Mouse (Mus musculus) adrenal gland, postnatal 14 days (tissue): Measurements from ENCODE around the gene Pqbp1. TPM values are rescaled to one million over a fixed set of nuclear protein-coding genes. Genes with fewer than 3 reads are reported as not detected.
"Not testable (repeated sequence)": the region's sequence is repeated elsewhere in the genome, so short reads cannot be mapped to it uniquely, and the experiment has no call there.

Experiments used
- DNase-seq: peaks from one replicate; pipeline ENCODE4 v3.0.0; 2021; ENCODE audit warnings: mixed read lengths
- long read RNA-seq, 2 experiments: library from polyadenylated mRNA; stranded (forward); transcript quantifications; one replicate each; pipeline ENCODE4 v2.0.0; 2021
- total RNA-seq: library from RNA; stranded (reverse); gene quantifications from 2 replicates; pipeline ENCODE4 v1.2.3, GENCODE M21; 2021

Gene Pqbp1
- 94.6 and 98.0 TPM in 2 replicates for total RNA-seq
- long read RNA-seq, experiment 1, transcript Pqbp1-201 (7 exons, 1,104 nt) = major isoform, 34 of 66 reads
- long read RNA-seq, experiment 1, transcript Pqbp1-203 (7 exons, 1,148 nt) = minor isoform, 27 of 66 reads
- long read RNA-seq, experiment 1, partial matches to known transcripts = 2 of 66 reads
- long read RNA-seq, experiment 1, other reads (novel, unspliced or antisense) = 3 of 66 reads
- long read RNA-seq, experiment 2, transcript Pqbp1-203 (7 exons, 1,148 nt) = minor isoform, 16 of 55 reads
- long read RNA-seq, experiment 2, transcript Pqbp1-201 (7 exons, 1,104 nt) = major isoform, 25 of 55 reads
- long read RNA-seq, experiment 2, partial matches to known transcripts = 4 of 55 reads
- long read RNA-seq, experiment 2, other reads (novel, unspliced or antisense) = 8 of 55 reads

- peak; percentile 93 for DNase-seq
These were observed at the start of gene Pqbp1, which contains the start of gene Timm17b for GRCm38 (mm10) chrX:7898880-7899874. Gene Pqbp1 (minus strand): TSS chrX:7899269. Gene Timm17b (plus strand): TSS chrX:7899357.

- peak; percentile 94 for DNase-seq
These were observed 48.9 kb upstream of the Pqbp1 start for GRCm38 (mm10) chrX:7947900-7948492.

DNA sequence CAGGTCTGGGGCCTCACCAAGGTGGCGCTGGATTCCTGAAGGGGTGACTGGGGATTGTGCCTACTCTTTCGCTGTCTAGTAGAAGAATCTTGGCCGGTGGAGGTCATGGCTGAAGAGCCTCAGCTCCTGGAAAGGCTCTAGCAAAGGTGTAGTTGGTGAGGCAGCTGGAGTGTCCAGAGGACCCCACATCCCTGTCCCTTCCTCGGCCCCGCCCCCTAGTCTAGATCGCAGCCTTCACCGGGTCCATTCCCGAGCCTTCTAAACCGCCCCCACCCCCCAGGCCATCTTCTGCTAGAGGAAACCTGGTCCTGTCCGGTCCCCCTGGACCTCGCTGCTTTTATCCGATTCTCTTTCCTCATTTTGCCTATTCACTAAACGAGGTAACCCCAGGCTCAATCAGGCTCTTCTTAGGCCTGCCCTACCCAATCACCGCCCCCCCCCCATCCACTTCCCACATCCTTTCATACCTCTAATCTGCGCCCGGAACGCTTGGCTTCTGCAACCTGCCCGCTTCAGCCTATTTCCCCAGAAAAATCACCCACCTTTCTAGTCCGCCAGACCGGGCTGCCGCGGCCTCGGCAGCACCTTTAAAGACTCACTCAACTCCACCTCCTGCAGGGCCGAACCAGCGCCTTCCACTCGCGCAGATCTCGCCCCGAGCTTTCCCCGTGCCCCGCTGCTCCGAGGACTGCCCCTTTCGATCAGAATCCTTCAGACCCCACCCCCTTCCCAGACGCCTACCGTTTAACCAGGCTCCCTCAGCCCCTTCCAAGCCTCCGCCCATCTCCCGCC lies 48.2 kb upstream of the Pqbp1 start, which contains the start of gene Hdac6:
Gene Hdac6, minus strand, starts transcription at position 782 of the 792 bp plus-strand sequence.
- peak; percentile 24 for DNase-seq

GRCm38 (mm10) chrX:7945618-7946017 lies 46.5 kb upstream of the Pqbp1 start:
- DNase-seq = no peak

DNA sequence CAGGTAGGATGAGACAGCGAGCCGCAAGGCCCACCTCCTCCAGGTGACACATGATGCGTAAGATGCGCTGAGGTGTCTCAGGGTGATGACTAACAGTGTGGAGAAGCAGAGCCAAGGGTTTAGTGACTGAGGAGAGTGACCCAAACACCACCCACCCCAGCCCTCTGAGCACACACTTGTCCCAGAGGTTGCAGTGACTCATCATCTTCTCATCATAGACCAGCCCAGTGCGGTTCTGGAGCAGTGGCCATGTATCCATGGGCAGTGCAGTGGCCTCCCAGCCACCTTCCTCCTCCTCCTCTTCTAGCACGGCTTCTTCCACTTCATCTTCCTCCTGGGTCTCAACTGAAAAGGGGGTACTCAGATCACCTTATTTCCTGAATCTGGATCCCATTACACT lies 38.6 kb upstream of the Pqbp1 start:
- no peak for DNase-seq

- DNase-seq = no peak
These were observed 37.8 kb upstream of the Pqbp1 start for GRCm38 (mm10) chrX:7936874-7937273.

DNA sequence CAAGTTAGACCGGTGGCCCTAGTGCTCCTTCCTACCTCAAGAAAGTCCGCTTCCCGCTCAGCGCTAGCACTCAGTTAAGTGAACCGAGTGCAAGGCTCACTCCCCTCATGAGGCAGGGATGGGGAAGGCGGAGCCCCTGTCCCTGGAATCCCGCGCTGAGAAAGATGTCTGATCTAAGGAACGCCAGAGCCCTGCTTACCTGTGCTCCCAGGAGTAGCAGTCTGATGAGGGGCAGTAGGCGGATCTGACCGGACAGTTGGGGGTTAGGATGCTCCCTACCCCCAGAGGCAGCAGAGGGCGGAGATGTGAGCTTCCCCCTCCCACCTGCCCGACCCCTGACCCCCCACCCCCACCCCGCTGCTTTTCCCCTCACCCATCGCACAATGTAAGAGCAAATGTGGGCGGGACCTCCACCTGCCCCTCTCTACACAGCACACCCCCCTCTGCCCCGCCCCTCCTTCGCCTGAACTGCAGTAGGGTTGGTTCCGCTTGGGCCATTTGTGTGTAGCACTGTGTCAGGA lies 29.3 kb upstream of the Pqbp1 start, which contains the start of gene Eras:
Gene Eras, minus strand, starts transcription at position 338 of the 521 bp plus-strand sequence.
- no peak for DNase-seq

DNA sequence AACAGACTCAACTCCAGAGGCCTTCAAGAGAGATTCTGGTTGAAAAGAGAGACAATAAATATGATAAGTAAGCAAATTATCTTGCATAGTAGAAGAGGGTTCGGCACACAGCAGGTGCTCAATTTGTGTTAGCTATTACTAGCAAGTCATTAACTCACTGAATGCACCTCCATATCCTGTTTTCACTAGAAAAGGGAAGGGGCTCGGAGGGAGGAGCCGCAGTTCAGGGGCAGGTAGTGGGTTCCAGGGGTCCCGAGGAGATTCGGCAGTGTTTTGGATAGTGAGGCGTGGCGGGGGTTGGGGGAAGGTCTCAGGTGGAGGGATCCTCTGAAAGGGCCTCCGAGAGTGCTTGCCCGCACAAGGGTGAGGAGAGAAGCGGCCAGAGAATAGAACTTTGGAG lies 28.0 kb upstream of the Pqbp1 start:
- DNase-seq = no peak

DNA sequence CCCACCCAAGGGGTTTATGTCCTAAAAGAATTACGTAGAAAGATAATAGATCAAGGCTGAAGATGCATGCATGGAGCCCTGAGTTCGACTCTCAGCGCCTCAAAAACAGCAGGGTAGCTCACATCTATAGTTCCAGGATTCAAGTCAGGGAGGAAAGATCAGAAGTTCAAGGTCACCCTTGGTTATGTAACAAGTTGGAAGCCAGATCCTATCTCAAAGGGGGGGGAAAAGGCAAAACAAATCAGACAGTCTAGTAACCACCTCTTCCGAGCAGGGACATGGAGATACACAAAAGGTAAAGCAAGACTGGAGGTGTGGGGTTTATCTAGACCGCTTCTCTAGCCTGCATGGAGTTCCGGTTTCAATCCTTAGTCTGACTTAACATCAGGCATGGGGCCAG lies 27.2 kb upstream of the Pqbp1 start:
- no peak for DNase-seq

GRCm38 (mm10) chrX:7922032-7922431 lies 23.0 kb upstream of the Pqbp1 start:
- peak; percentile 19 for DNase-seq

GRCm38 (mm10) chrX:7919601-7920383 lies 20.7 kb upstream of the Pqbp1 start, which contains the start of gene Pcsk1n:
Gene Pcsk1n (plus strand): TSS chrX:7919822.
- DNase-seq = peak; percentile 53

DNA sequence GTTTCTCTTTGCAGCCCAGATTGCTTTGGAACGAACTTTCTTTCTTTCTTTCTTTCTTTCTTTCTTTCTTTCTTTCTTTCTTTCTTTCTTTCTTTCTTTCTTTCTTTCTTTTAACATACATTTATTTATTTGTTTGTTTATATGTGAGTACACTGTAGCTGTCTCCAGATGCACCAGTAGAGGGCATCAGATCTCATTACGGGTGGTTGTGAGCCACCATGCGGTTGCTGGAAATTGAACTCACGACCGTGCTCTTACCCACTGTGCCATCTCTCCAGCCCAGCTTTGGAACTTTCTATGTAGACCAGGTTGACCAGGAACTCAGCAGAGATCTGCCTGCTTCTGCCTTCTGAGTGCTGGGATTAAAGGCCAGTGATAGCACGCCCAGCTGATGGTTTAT lies 18.9 kb upstream of the Pqbp1 start:
- not testable (repeated sequence) for DNase-seq

DNA sequence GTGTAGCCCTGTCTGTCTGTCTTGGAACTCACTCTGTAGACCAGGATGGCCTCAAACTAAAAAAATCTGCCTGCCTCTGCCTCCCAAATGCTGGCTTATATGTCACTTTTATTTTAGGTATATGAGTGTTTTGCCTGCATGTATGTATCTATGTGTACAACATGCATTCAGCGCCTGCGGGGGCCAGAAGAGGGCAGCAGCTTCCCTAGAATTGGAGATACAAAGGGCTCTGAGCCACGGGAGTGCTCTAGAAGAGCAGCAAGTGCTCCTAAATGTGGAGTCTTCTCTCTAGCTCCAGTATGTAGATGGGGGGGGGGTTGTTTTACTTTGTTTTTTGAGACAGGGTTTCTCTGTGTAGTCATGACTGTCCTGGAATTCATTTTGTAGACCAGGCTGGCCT lies 16.6 kb upstream of the Pqbp1 start:
- DNase-seq = peak; percentile 63

DNA sequence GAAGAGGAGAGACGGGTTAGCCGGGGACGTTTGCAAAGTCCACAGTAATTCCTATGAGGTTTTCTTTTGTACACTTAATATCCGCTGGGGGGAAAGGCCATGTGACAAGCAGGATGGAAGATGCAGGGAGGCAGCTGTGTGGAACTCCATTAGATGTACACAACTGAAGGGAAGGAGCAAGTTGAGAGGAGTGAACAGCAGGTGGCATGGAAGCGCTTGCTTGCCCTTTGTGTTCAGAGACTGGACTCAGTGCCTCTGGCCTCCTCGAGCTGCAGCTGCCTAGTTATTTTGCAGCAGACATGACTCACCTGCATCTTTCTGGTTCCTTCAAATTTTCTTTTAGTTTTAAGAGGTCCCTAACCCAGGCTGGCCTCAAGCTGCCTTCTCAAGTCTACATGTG lies 11.4 kb upstream of the Pqbp1 start:
- DNase-seq = no peak

DNA sequence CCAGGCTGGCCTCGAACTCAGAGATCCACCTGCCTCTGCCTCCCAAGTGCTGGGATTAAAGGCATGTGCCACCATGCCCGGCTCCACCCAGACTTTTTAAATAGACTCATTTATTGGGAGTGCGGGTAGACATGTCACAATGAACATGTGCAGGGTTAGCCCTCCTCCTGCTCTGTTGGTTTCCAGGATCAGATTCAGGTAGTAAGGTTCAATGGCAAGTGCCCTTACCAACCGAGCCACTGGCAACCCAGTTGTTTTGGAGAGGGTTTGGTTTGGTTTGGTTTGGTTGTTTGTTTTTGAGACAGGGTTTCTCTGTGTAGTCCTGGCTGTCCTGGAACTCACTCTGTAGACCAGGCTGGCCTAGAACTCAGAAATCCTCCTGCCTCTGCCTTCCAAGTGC lies 10.2 kb upstream of the Pqbp1 start, which contains the start of gene Gm10490:
Gene Gm10490, plus strand, starts transcription at position 301 of the 400 bp plus-strand sequence.
- DNase-seq = not testable (repeated sequence)

- no peak for DNase-seq
These were observed 8.7 kb upstream of the Pqbp1 start, which contains the start of gene Gm10491 for GRCm38 (mm10) chrX:7907735-7908134. Gene Gm10491 (minus strand): TSS chrX:7907835.

DNA sequence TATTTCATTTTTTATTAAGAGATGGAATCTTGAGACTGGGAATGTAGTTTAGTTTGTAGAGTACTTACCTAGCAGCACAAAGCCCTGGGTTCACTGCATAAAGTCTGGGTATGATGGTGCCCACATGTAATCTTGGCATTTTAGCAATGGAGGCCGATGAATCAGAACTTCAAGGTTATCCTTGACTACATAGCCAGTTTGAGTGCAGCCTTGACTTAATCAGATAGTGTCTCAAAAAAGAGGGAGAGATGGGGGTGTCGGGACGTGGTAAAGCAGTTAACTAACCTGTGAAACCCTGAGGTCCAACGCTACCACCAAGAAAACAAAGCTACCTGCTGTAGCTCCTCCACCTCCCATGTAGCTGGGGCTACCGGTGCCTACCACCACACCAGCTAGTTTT lies 5.4 kb upstream of the Pqbp1 start:
- no peak for DNase-seq

DNA sequence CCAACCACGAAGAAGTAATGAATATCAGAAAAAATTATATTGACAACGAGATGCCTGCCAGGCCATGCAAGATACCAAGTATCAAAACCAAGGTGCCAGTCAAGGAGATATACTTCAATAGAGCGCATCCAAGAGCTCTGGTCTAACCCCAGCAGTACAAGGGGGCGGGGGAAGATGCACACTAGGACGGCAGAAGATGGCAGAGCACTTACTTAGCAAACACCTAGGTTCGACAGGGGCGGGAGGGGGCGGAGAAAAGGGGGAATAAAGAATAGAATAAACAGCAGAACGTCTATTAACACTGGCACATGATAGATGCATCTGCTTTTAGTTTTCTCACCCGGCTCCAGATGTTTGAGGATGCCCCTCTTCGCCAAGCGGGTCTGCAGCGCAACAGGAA lies 858 bp downstream of the Pqbp1 start:
- DNase-seq = no peak

DNA sequence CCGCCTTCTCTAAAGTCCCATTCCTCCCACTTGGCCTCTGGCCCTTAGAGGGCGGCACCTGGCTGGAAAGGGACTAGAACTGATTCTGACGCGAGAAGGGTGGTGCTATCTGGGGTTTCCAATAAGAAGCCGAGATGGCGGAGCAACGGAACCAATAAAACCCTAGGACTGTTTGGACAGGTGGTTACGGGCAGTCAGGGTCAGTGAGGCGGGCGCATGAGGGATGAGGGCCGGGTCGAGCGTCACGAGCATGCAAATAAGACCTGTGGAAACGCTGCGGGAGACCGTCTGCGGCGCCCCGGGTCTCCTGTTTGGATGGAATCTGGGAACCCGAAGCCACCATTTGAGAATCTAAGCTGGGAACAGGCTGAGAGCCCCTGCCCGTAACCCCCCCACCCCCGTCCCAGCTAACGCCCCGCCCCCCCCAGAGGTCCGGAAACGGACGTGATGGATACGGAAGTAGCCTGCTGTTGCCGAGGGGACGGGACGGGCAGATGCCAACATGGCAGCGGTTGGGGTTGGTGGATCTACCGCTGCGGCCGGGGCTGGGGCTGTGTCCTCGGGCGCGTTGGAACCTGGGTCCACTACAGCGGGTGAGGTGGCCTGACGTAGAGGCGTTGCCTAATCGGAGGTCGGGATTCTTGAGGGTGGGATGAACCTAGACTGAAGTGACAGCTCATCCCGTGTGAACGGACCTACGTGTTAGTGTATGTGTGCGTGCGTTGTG lies 15.1 kb downstream of the Pqbp1 start, which contains the start of gene Slc35a2:
Gene Slc35a2, plus strand, starts transcription at position 188 of the 727 bp plus-strand sequence.
- DNase-seq = peak; percentile 90
